Mouse (Mus musculus): ENCODE measurements around the gene Morn5.

Gene Morn5

DNA sequence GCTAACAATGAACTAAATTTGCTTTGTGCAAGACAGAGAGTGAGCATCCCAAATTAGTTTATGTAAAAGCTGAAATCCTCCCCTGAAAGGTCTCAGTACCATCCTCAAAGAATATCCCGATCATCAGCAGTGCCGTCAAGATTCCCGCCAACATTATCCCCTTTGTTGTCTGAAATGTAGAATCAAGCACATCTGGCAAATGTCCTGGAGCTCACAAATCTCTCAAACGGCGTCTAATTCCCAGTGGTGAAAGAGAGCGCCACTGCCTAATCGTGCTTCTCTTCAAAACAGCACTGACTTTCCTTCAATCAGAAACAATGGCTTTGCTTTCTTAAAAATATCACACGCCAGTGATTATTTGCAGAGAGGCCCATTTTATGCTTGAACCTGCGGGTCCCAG, 17.9 kb downstream of the Morn5 start:
- DNase-seq (ENCODE audit: extremely low spot score, low spot score) = no peak

DNA sequence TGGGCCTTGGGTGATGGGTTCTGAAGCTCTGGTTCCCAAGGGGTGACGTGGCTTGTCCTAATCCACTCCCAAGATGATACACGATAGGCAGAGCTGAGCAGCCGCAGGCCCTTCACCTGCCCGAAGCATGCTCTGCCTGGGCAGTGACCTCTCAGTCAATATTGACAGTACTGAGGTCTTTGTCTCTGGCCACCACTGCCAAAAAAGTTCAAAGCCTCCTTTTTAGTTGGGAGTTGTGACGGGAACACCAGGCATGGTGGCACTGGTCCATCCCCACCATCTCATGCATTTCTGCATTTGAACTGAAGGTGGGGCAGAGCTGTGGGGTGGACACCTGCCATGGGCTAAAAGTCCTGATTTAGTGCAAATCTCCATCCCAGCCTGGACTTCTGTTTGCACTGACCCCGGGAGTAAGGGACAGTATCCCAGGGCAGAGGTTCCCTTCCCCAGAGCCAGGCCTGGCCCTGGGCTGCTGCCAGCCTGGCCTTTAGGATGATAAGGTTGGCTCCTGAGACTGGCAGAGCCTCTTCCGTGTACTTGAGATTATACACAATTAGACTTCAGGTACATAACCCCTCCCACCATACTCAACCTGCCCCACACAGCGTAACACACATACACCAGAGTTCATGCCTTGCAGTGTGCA, 22.5 kb downstream of the Morn5 start:
- DNase-seq (ENCODE audit: extremely low spot score, low spot score) = no peak

DNA sequence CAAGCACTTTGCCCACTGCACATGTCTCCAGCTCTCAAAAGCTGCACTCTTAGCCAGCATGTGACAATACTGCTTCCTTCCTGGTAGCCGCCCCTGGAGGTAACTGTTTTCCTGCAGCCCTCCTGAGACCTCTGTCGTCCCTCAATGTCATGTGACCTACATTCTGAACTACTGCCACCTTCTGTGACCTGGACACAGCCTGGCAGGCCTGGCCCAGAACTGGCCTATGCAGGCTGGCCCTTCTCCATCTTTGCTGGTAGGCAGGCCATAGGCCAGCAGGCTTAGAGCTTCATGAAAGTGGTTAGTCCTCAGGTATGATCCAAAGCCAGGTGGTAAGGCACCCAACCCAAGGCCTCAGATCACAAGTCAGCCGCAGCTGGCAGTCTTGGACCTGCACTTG, 24.5 kb downstream of the Morn5 start:
- DNase-seq (ENCODE audit: extremely low spot score, low spot score) = no peak

DNA sequence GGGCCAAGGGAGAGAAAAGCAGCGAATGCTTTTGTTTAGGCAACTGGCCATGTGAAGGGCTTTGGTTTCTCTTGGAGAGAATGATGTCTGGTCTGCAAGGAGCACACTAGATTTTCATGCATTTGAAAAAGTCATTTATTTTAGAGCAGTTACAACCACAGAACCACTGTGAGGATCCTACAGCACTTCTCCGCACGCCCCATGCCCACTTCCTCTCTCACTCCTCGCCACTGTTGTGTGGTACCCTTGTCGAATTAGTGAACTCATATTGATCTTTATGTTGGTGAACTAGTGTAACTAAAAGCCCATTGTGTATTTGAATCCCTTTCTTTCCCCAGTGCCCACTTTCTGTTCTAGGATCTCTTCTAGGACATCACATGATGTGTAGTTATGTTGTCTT, 26.0 kb downstream of the Morn5 start:
- DNase-seq (ENCODE audit: extremely low spot score, low spot score) = no peak

DNA sequence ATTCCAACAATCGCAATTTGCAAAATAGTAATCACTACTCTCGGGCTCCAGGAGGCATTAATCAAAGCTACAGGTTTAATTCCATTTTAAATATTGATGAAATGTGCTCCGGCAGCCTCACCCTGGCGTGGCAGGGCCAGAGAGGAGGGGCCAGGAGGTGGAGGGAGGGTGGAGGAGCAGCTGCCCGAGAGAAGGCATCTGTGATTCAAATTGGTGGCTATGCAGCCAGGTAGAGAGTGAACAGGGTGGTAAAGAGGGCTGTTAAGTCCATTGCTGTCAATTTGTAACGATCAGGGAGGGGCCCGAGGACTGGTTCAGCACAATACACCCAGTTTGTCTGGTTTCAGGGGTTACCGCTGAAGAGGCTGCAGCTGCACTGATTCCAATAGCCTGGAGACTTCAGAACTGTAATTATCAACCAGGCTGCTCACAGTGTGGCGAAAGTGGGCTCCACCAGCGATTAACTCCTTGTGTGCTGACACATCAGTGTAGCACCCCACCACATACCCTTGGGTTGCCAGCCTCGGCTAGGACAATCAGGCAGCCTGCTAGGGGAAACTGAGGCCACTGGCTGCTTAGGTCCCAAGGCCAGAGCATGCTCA, 28.0 kb downstream of the Morn5 start:
- no peak for DNase-seq (ENCODE audit: extremely low spot score, low spot score)

DNA sequence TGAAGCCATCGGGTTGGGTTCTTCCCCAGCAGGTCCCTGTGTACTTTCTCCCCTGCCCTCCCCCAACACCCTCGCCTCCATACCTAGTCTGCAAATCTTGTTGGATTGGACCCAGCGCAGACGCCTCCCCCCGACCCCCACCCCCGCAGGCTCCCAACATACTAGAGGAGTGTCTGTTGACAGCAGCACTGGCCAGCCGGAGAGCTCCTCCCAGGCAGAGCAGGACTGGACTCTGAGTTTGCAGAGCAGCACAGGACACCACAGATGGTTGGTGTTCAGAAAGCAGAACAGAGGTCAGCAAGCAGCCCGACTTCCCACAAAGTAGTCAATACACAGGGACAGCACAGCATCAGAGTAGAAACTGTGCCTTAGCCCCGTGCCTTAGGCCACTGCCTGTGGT, 32.2 kb downstream of the Morn5 start:
- DNase-seq (ENCODE audit: extremely low spot score, low spot score) = peak; percentile 21

DNA sequence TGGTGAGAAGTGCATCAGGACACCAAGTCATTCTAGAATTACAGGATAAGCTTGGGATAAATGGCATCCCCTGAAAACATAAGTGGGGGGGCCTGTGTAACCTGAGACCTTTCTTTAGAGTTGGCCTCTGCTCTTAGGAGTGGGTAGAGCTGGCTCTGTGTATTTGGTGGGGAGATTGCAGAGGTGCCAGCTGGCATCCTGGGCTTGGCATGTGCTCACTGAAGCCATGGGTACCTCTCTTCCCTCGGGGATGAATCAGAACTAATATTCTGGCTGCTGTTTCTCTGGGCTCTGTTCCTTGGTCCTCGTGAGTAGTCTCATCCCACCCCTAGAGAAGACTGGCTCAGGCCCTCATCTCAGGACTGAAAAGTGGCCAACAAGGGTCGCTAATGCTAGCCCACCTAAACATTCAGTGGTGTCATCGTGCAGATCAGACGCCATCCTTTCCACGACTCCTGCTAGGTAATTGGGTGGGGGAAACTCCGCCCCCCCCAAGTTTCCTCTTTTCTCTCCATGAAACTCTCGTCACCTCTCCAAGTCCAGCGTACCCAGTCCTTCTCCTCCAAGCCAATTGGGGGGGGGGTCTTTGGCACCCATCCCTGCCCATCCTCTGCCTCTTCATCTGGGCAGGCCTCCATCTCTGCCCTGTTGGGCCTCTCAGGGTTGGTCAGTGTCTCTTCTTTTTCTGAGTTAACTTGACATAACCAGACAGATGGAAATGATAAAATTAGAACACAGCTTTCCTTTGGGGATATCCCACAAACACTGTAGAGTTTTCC, 33.7 kb downstream of the Morn5 start:
- DNase-seq (ENCODE audit: extremely low spot score, low spot score) = no peak

DNA sequence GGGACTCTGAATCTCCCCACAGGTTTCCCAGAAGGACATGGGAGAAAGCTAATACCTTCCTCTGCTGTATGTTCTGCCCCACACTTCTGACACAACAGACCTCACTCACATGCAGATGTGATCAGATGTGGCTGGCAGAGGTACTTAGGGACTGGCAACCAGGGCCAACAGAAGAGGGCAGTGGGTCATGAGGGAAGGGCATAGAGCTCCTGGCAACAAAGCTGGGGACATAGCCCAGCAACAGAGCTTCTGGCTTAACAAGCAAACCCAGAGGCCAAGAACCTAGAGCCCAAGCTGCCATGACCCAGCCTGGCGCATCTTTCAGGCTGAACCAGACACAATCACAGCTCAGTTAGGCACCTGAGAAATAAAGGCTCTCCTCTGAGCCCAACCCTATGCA, 35.8 kb downstream of the Morn5 start:
- no peak for DNase-seq (ENCODE audit: extremely low spot score, low spot score)

DNA sequence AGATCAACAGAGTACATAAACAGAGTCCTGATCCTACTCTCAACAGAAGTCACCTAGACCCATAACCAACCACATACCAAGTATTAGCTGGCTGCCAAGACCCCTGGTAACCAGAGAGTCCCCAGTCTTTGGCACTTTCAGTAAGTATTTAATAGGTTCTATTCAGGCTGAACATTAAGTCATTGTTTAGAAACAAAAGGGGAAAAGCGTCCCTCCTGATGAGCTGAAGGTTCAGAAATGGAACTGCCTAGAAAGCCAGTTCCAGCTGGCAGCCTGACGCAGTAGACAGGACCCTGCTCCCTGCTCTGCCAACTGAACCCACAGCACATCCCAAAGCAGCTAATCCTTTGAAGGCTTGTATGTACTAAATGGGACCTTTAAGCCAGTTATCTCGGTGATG, 39.9 kb downstream of the Morn5 start:
- no peak for DNase-seq (ENCODE audit: extremely low spot score, low spot score)

DNA sequence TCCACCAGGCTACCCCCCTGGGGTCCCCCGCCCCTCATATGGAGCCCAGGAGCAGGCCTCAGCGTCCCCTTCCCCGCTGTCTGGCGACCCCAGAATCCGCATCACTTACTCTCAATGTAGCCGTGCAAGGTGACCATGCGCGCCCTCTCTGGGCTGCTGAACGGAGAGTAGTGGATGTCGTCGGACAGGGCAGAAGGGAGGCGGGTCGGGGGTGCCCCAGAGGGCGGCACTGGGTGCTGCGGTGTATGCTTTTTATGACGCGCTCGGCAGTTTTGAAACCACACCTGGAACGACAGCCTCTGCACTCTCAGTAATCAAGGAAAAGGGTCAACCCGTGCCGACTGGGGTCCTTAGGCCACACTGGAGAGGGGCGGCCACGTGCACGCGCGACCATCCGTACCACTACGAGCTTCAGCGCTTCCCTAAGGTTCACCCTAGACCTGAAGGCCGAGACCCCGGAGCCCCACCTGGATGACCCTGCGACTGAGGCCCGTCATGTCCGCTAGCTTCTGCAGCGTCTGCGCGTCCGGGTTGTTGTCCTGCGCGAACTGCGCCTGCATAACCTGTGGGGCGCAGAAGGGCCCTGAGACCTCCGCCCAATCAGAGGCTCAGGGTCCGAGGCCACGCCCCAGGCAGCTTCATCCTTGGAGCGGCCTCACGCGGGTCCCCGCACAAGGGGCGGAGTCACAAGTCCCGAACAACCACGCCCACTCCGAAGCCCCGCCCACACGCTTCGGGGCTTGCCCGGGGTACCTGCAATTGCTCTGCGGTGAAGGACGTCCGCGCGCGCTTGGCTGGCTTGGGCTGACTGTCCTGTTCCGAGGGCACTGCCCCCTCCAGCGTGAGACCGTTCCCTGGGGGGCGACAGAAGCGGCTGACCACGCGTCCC, 41.8 kb downstream of the Morn5 start:
- peak; percentile 87 for DNase-seq (ENCODE audit: extremely low spot score, low spot score)

DNA sequence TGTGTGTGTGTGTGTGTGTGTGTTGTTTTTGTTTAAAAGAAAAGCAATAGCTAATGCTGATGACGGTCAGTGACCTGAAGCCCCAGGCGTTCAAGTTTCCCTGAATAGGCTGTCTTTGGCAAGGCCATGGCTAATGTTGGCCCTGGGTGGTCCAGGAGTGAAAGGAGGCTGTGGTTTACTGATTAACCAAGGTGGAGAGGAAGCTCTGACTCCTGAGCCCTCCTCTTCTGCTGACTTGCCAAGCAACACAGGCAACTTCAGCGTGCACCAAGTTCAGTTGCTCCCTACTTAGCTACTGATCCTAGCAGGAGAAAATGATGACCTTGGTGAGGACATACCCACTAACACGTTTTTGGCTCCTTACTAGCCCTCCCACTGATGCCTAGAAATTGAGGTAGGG, 43.5 kb downstream of the Morn5 start:
- no peak for DNase-seq (ENCODE audit: extremely low spot score, low spot score)

DNA sequence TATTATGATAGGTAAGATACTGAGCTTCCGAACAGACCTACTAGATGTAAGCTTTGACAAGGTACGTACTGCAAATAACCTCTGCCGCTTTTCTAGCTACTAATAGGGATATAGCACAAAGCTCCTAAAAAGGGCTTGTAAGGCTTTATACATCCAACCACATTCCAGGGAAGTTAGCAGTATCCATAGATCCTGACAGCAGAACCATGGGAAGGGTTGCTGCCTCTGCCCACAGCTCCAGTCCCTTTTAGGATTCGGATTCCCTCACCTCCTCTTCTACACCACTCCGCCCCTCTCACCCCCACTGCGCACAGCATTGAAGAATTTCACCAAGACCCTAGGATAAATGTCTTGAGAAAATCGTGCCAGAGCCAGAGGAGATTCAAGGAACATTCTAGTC, 44.0 kb downstream of the Morn5 start:
- DNase-seq (ENCODE audit: extremely low spot score, low spot score) = no peak

DNA sequence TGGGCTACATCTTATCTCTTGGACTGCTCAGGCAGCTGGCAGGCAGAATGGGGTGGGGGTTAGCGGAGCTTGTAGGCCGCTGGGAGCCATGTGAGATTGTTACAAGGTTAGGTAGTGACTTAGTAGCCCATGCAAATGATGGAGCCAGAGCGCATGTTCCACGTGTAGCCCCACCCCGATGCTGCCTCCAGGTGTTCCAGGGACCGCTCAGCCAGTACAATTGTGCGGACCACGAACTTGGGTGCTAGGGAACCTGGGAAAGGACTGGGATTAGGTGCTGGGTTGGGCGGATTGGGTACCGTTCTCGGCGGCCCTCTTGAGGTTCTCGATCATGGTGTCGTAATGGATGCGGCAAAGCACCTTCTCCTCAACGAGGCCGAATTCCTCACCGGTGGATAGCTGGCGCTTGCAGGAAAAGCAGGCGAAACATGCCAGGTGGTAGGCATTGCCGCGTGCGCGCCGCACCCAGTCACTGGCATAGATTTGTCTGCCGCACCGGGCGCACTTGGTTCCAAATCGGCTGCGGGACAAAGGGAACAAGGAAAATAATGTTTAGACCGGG, 44.7 kb downstream of the Morn5 start:
- DNase-seq (ENCODE audit: extremely low spot score, low spot score) = peak; percentile 48

DNA sequence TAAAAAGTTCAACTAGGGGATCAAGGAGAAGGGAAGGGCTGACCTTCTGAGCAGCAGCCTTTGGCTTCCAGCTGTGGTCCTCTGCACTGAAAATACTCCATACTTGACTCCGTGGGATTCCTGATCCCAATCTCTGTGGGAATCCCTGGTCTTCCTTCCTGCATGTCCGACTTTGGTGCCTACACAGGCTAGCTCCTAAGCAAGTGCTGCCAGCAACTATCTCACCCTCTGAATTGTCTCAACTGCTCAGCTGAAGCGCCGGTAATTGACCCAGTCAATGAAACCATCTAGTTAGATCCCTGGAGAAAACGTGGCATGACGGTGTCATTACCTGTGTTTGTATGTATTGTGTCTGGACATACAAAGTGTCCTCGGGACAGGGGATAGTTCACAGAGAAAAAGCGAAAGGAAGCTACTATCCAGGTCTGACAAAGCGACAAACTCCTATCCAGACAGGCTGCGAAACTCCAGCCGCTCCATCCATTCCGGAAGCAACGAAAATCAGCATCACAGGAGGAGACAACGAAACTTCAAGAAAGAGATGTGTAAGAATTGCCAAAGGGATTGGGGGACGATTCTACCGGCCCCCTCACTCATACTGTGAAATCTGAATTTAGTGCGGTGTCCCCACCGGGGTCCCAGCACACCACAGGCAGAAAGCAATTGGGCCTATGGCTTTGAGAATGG, 48.0 kb downstream of the Morn5 start:
- DNase-seq (ENCODE audit: extremely low spot score, low spot score) = peak; percentile 65

DNA sequence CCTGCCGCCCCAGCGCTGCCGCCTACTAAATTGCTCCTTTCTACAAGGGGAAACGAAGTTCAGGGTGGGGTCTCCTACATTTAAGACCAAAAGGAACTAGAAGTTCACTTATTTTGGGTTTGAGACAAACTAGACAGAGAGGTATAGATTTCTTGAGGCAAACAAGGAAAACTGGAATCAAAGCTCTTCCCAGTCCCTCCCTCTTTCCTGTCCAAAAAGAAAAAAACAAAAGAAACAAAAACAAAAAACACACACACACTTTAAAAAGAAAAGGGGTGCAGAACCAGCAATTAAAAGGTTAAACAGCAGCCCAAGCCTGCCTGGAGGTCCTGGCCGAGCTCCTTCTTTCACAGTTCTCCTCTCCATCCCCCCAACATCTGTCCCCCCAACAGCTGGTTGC, 48.8 kb downstream of the Morn5 start:
- DNase-seq (ENCODE audit: extremely low spot score, low spot score) = no peak

DNA sequence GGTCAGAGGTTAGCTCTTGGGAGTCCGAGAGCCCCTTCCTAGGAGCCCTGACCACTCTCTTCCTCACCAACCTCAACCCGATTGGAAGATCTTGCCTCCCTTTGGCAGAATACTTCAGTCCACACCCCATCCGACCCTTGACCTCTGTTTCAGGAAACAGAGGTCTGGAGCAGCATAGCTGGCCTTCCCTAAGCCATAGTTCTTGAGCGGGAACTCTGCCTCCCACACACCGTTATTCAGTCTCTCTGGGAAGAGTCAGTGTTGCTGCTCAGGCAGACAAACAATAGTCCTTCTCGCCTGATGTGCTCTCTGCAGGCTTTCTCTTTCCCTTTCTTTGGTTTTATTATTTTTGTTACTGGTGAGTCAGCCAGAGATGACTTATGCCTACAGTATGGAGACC, 50.5 kb downstream of the Morn5 start:
- no peak for DNase-seq (ENCODE audit: extremely low spot score, low spot score)

DNA sequence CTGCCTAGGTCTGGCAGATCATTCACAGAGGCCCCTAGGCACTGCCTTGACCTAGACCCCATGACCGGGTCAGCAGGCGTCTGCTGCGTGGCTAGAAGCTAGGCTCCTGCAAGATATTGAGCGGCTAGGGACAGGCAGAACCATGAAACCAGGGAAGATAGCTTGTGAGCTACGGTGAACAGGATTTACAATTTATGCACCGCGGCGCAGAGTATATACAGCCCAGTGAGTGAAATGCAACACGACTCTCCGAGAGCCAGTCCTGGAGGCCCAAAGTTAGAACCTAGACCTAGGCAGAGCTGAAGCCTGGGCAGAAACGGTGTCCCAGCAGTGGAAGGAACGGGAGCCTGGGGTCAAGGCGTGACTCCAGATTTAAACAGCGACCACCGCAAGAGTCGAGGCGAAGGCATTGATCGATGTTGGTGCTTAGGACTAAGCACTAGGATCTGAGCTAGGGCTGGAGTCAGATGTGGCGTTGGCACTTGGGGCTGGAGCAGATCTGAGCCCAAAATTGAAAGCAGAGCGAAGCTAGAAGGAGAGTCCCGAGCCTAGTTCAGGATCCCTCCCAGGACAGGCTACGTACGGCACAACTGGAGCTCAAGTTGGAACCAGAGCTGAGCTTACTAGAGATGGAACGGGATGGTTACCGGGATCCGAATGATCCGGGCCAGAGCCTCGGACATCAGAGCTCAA, 52.8 kb downstream of the Morn5 start:
- peak; percentile 75 for DNase-seq (ENCODE audit: extremely low spot score, low spot score)

DNA sequence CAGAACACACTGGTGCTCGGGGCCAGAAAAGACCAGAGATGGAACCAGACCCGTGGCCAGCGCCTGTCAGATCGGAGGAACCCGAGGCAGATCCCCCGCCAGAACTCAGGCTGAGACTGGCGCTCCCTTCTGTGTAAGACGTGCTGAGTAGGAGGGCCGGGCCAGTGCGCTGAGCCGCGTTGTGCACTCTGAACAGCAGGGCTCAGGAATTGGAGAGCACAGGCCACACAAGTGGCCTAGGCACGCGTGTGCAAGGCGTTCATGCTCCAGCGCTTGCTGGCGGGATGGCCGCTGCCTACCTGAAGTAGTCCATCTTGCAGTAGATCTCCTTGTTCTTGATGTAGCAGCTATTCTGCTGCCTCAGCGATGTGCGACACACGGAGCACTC, 53.3 kb downstream of the Morn5 start:
- no peak for DNase-seq (ENCODE audit: extremely low spot score, low spot score)

DNA sequence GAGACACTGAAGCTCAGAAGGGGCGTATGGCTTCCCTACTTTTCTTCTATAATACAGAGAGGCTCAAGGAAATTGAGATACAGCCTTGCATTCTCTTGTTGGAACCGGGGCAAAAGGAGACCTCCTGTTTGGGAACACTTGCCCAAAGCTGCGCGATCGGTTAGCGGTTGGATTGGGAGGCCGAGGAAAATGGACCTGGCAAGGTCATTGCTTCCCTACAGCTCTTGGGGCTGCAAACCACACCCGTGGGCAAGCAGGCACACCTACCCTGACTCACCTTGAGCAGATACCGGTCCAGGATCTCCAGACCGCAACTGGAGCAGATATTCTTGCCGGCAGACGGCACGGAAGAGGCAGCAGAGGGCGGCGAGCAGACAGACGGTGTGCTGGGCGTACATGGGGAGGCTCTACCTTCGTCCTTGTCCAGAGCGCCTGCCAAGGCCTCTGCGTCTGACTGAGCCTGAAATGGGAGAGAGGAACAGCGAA, 53.9 kb downstream of the Morn5 start:
- DNase-seq (ENCODE audit: extremely low spot score, low spot score) = no peak
